Mouse (Mus musculus) olfactory bulb, adult 2 months (tissue): Measurements from ENCODE around the gene Tmigd3. TPM values are rescaled to one million over a fixed set of nuclear protein-coding genes. Genes with fewer than 3 reads are reported as not detected.
A peak's percentile ranks its signal among the peaks of the same experiment; 100 is the strongest.

Source experiments
- H3K27ac ChIP-seq: fragments of 200-500 bp; 2 replicates; pipeline ENCODE4 v1.5.1; 2012; ENCODE audit warnings: low read depth, low read length; ENCODE audit not compliant: insufficient read depth
- H3K4me1 ChIP-seq: fragments of 200-500 bp; 2 replicates; pipeline ENCODE4 v1.6.1; 2012; ENCODE audit warnings: low read length; ENCODE audit not compliant: control insufficient read depth, insufficient read depth
- H3K4me3 ChIP-seq: fragments of 200-500 bp; 2 replicates; pipeline ENCODE4 v1.5.1; 2012; ENCODE audit warnings: mild to moderate bottlenecking, low read depth, low read length, moderate library complexity; ENCODE audit not compliant: insufficient read depth
- CTCF ChIP-seq: fragments of 200-500 bp; IDR thresholded peaks from 2 replicates; pipeline ENCODE4 v1.5.1; 2012; ENCODE audit warnings: low read depth, mild to moderate bottlenecking, low read length, moderate library complexity; ENCODE audit not compliant: insufficient read depth
- POLR2A ChIP-seq: fragments of 200-500 bp; IDR thresholded peaks from 2 replicates; pipeline ENCODE4 v1.6.1; 2012; ENCODE audit warnings: mild to moderate bottlenecking, low read depth, low read length, moderate library complexity; ENCODE audit not compliant: insufficient read depth
- whole genome bisulfite sequencing: fragments of 180-500 bp; shearing (Covaris S2); methylation state at CpG from one replicate; pipeline ENCODE4 v1.1.7; 2018; 5-methylcytosine and 5-hydroxymethylcytosine counted together
- polyA plus RNA-seq: library from polyadenylated mRNA; stranded (reverse); fragments of >200 nt; gene quantifications from 2 replicates; pipeline ENCODE4 v1.2.4, GENCODE M21; 2012; ENCODE audit warnings: low replicate concordance; ENCODE audit not compliant: missing spikeins, insufficient read depth, insufficient read length

Tmigd3 gene
- polyA plus RNA-seq, 1 experiment, result not detected

GRCm38 (mm10) chr3:105888961-105889360, 18.3 kb downstream of the Tmigd3 start:
- TF ChIP-seq POLR2A, result no peak
- no peak overlapping the region for H3K27ac ChIP-seq
- H3K4me1 ChIP-seq, result peaks cover 13% of the 10 kb centered on the region
- WGBS, result 67% methylated on average over 3 of the region's 3 CpGs
- no peak overlapping the region for H3K4me3 ChIP-seq

DNA sequence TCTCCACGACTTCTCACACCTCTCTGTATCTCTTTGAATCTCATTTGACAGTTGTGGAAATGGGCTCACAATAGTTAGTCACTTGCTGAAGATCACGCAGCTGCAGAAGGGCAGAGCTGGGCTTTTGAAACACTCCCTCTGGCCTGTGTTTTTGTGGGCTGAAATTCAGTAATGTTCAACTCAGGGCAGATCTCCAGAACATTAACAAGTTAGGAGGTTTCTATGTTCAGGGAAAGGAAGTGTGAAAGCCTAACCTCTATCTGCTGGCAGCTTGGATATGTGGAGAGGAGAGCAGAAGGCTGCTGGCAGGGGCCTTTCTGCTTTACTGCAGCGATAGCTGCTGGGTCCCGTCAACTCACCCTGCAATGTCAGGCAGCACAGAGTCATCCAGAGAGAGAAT, 19.5 kb downstream of the Tmigd3 start:
- H3K4me3 ChIP-seq, result no peak overlapping the region
- peaks cover 26% of the 10 kb centered on the region for H3K4me1 ChIP-seq
- no peak for TF ChIP-seq POLR2A
- TF ChIP-seq CTCF, result no peak
- H3K27ac ChIP-seq, result no peak overlapping the region
- 71% methylated on average over 4 of the region's 4 CpGs for WGBS

DNA sequence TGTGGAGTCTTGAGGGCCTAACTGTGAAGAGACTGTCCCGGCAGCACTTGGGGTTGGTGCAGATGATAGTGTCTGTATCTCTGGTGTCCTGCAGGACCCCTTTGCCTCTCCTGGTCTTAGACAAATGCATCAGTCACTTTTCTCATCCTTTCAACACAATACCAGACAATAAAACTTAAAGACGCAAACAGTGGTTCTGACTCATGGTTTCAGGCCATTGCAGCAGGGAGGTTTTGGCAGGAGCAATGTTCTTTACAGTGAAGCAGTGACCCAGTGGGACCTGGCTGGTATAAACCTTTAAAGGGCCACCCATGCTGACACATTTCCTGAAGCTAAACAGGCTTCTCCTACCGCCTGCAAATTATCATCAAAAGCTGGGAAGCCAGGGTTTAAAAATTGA, 20.4 kb downstream of the Tmigd3 start:
- Histone ChIP-seq H3K4me3 (no peak overlapping the region), H3K27ac (no peak overlapping the region), H3K4me1 (peaks cover 30% of the 10 kb centered on the region)
- 90% methylated on average over 3 of the region's 3 CpGs for WGBS
- TF ChIP-seq POLR2A (no peak), CTCF (no peak)

DNA sequence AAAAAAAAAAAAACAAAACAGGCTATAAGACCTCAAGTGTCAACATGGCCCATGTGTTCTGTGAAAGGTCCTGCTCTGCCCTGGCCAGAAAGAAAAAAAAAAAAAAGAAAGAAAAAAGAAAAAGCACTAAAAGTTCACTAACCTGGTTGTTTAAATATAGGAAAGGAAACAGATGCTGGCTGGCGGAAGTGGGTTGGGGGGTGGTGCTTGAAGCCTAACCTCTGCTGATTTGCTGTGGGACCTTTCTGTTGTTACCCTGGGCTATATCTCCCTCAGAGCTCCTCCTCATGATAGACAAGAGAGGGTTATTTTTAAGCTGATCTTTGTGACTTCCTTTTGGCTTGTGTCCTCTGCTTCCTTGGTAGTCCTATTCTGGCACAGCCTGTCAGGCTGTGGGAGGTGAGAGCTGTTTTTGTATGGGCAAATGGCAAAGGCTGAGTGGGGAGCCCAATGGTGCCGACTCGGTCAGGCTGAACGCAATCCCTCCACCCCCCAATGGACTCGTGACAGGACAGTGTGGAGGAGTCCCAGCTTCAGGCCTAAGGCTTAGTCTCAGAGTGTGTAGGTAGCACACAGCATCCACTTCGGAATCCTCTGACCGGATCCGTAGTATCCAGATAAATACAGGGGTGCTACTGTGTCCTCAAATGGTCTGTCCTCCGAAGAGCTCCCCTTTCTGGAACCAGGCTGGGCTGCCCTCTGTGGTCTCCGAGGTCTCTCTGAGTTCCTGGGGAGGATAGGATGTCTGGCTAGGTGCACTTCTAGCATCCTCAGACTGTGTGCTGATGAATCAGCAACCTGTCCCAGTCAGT, 21.3 kb downstream of the Tmigd3 start:
- H3K4me1 ChIP-seq, result peaks cover 30% of the 10 kb centered on the region
- 72% methylated on average over 10 of the region's 10 CpGs for WGBS
- peak overlapping the region; percentile 46; the same call in 1 of the 2 replicates for H3K27ac ChIP-seq
- H3K4me3 ChIP-seq, result no peak overlapping the region
- TF ChIP-seq POLR2A (no peak), CTCF (no peak)

DNA sequence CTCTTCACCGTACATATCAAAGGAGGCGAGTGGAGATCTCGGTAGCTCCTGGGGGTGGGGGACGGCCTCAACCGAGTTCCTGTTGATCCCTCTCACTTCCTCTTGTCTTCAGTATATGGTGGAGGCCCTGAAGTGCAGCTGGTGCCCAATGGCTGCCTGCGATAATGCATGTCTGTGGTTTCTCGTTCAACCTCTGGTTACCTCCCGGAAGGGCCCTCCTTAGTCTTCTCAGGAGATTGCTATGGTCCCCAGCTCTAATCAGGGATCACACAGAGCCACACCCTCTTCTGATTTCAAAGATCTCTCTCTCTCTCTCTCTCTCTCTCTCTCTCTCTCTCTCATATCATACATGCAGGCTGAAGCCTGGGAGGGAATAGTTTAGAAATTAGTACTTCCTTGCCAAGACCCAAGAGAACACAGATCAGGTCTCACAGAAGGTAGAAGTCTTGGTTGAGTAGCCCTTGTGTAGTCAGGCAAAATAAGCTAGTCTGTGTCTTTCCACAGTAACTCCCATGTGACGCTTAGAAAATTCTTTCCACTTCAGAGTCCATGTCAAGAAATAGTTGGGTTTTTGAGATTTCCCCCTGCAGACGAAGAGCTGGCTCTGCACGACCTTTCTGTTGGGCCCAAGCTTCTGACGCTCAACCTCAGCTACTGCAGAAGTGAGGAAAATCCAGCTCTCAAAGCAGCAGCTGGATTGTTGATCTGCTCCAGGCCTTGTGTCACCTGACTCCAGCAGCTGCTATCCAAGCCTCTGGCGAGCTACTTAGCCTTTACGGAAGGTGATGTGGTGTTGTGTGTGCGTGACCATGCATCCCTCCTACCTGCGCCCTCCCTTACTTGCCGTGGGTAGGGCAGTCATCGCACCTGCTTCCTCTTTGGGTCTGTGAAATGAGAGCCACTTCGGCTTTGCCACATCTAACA, 22.1 kb downstream of the Tmigd3 start:
- no peak overlapping the region for H3K4me3 ChIP-seq
- H3K27ac ChIP-seq, result peak overlapping the region; percentile 46; the same call in 1 of the 2 replicates
- peaks cover 30% of the 10 kb centered on the region for H3K4me1 ChIP-seq
- 87% methylated on average over 19 of the region's 19 CpGs for WGBS
- TF ChIP-seq CTCF (no peak), POLR2A (no peak)

DNA sequence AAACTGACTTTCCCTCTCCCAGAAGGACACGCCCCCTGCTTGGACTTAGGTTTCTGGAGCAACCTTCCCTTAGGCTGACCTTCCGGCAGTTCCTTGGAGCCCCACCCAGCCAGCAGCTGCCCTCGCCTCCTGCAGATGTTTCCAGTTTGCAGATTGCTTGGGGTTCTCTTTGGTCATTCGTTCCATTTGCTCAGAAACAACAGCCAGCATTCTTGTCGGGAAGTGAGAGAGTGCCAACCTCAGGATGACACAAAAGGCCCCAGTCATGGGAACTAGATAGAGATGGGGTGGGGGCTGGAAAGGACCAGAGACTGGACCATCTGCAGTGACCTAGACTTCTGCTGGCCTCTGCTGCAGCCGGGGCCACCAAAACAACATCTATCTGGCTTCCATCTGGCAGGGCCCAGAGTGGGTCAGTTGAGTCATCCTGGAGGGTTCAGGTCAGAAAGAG, 23.3 kb downstream of the Tmigd3 start:
- Histone ChIP-seq H3K4me3 (no peak overlapping the region), H3K4me1 (peaks cover 30% of the 10 kb centered on the region), H3K27ac (no peak overlapping the region)
- TF ChIP-seq POLR2A (no peak), CTCF (no peak)
- WGBS, result 60% methylated on average over 6 of the region's 6 CpGs

DNA sequence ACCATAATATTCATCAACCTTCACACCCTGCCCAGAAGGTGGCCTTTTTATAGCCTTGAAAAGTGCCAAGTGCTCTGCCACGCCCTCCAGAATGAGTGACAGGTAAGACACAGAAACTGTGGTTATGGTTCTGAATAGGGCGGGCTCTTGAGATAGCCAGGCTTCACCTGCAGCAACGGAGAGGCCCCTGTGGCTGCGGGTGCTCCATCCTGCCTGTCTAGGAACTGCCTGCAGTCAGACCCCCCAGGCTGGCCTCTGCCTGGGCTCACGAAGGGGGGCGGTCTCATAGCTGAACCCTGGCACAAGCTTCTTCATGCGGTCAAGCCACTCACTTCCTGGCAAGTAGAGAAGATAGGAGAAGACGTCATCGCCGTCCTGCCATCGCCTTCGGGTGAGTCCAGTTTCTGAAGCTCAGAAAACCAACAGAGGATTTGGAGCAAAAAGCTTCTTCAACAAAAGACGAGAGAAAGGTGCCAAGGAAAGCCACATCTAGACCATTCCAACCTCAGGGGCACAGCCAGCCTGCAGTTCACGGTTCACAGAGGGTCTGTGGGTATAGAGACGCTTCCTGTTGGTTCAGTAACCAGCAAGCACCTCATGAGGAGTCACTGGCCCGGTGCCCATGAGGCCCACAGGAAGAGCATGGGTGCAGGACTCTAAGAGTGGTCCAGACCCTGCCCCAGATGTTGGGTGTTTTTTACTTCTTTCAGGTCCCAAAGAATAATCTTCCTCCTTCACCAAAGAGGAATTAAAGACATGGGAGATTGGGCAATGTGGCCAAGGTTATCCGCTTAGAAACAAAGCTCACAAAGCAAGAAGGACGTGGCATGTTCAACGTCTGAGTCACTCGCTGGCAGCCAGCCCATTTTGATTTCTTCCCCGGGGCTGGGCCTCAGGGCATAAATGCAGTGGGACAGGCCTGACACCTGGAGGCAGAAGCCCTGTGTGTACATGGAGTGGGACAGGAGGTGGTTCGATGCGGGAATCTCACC, 24.2 kb downstream of the Tmigd3 start:
- H3K27ac ChIP-seq, result no peak overlapping the region
- H3K4me3 ChIP-seq, result no peak overlapping the region
- WGBS, result 63% methylated on average over 23 of the region's 23 CpGs
- TF ChIP-seq CTCF, result peak; percentile 60
- no peak for TF ChIP-seq POLR2A
- peaks cover 30% of the 10 kb centered on the region for H3K4me1 ChIP-seq

GRCm38 (mm10) chr3:105896811-105897210, 26.1 kb downstream of the Tmigd3 start:
- no peak overlapping the region for H3K27ac ChIP-seq
- 82% methylated on average over 3 of the region's 3 CpGs for WGBS
- peaks cover 30% of the 10 kb centered on the region for H3K4me1 ChIP-seq
- TF ChIP-seq POLR2A (no peak), CTCF (no peak)
- no peak overlapping the region for H3K4me3 ChIP-seq
